Mouse (Mus musculus) intestine, embryonic 16.5 days (tissue): ENCODE measurements around the gene Inhbb. TPM values are rescaled to one million over a fixed set of nuclear protein-coding genes. Genes with fewer than 3 reads are reported as not detected.
A peak's percentile ranks its signal among the peaks of the same experiment; 100 is the strongest.

Experiments used
- ATAC-seq: fragments of 200-750 bp; cut with Nextera tagmentation; 2 replicates; pipeline ENCODE4 v1.8.0; 2017; ENCODE audit warnings: moderate TSS enrichment, moderate library complexity
- H3K27ac ChIP-seq: fragments of 300-500 bp; sonication (generic); 2 replicates; pipeline ENCODE4 v1.5.1; 2014; ENCODE audit warnings: mild to moderate bottlenecking, low read length
- H3K27me3 ChIP-seq: fragments of 300-500 bp; sonication (generic); replicated peaks from 2 replicates; pipeline ENCODE4 v1.6.1; 2014; ENCODE audit warnings: low read length, control low read depth, mixed read lengths; ENCODE audit not compliant: control insufficient read depth, insufficient read depth
- H3K36me3 ChIP-seq: fragments of 300-500 bp; sonication (generic); 2 replicates; pipeline ENCODE4 v1.6.1; 2014; ENCODE audit warnings: low read length, control low read depth; ENCODE audit not compliant: control insufficient read depth, insufficient read depth
- H3K4me1 ChIP-seq: fragments of 300-500 bp; sonication (generic); 2 replicates; pipeline ENCODE4 v1.6.1; 2014; ENCODE audit warnings: low read length, control low read depth, mixed read lengths; ENCODE audit not compliant: control insufficient read depth, insufficient read depth
- H3K4me2 ChIP-seq: fragments of 300-500 bp; sonication (generic); 2 replicates; pipeline ENCODE4 v1.6.1; 2014; ENCODE audit warnings: low read depth, low read length, control low read depth
- H3K4me3 ChIP-seq: fragments of 300-500 bp; sonication (generic); 2 replicates; pipeline ENCODE4 v1.5.1; 2014; ENCODE audit warnings: mild to moderate bottlenecking, low read length
- H3K9ac ChIP-seq: fragments of 300-500 bp; sonication (generic); 2 replicates; pipeline ENCODE4 v1.6.1; 2014; ENCODE audit warnings: low read depth, low read length
- H3K9me3 ChIP-seq: fragments of 300-500 bp; sonication (generic); 2 replicates; pipeline ENCODE4 v1.6.1; 2016; ENCODE audit warnings: low read length, control low read depth; ENCODE audit not compliant: control insufficient read depth
- WGBS: fragments of 180-500 bp; shearing (Covaris S2); extraction: QIAGEN DNeasy Blood & Tissue Kit; methylation state at CpG from one replicate; pipeline ENCODE4 v1.1.7; 2014; 5-methylcytosine and 5-hydroxymethylcytosine counted together
- polyA plus RNA-seq: library from polyadenylated mRNA; unstranded; fragments of >200 nt; fragmentation: Nextera tagmentation; extraction: Ambion mirVana; gene quantifications from 2 replicates; pipeline ENCODE4 v1.2.1, GENCODE M21; 2015

The Inhbb gene
- polyA plus RNA-seq, 1 experiment from 2014 or later = 0.16 TPM

DNA sequence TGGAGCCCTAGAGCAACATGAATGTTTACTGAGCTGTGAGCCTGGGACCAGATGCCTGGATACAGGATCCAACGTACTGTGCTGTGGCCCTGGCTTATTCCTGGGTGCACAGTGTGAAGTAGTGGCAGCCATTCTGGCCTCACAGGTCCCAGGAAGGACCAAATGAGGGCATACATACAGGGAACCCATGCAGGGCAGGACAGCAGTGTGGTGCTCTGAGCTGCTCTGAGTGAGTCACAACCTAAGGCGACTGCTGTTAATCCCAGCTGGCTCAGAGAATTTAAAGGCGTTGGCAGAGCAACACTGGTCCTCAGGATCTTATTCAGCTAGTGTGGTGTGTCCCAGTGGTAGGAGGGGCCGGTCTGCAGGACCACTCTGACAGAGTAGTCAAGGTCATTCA is 31.4 kb downstream of the Inhbb start:
- 60% methylated on average over 4 of the region's 4 CpGs for WGBS
- Histone ChIP-seq H3K36me3 (no peaks in the 10 kb centered on the region), H3K9me3 (no peaks in the 10 kb centered on the region), H3K4me2 (no peak overlapping the region), H3K27ac (no peak overlapping the region), H3K9ac (no peak overlapping the region), H3K4me1 (peaks cover 9% of the 10 kb centered on the region), H3K4me3 (no peak overlapping the region), H3K27me3 (0 out of 2 replicates have a peak, but pooled peaks cover 2% of the 10 kb centered on the region)
- ATAC-seq = no peak

DNA sequence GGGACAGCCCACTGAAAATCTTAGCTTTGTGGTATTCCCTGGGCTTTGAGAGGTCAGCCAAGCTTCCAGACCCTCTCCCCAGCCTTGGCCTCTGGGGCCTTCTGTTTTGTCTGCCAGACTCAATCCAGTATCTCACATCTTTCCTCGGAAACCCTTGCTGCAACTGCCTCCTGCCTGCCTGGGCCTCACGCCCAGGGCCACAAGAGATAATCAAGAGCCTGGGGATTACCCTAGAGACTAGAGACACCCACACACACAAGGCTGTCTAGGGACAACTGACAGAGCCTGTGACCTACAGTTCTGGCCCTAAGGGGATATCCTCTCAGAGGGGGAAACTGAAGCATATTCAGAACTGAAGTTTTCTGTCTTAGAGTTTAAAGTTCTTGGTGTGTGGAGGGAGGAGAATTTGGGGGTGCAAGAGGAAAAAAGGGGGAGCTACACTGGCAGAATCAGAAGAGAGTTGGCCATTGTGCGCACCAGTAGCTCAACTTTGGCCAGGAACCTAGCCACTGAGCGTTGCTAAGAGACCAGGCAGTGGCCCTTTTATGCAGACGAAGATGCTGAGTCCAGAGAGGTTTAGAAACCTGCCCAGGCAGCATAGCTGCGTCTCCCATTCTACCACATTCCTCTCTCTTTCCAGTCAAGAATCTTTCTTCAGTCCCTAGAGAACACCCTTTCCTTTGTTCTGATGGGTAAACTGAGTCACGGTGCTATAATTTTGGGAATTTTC is 32.1 kb downstream of the Inhbb start:
- Histone ChIP-seq H3K9ac (no peak overlapping the region), H3K4me2 (no peak overlapping the region), H3K9me3 (no peaks in the 10 kb centered on the region), H3K4me1 (peaks cover 9% of the 10 kb centered on the region), H3K27me3 (0 out of 2 replicates have a peak, but pooled peaks cover 2% of the 10 kb centered on the region), H3K36me3 (no peaks in the 10 kb centered on the region), H3K4me3 (no peak overlapping the region), H3K27ac (no peak overlapping the region)
- WGBS = 63% methylated on average over 7 of the region's 7 CpGs
- no peak for ATAC-seq

GRCm38 (mm10) chr1:119388664-119389396 is 33.2 kb downstream of the Inhbb start:
- no peak overlapping the region for H3K9ac ChIP-seq
- H3K4me3 ChIP-seq = no peak overlapping the region
- H3K27ac ChIP-seq = no peak overlapping the region
- 8% methylated on average over 19 of the region's 19 CpGs for WGBS
- 0 out of 2 replicates have a peak, but pooled peaks cover 2% of the 10 kb centered on the region for H3K27me3 ChIP-seq
- no peaks in the 10 kb centered on the region for H3K9me3 ChIP-seq
- 0 out of 2 replicates have a peak overlapping the region, but pooled peaks have one; percentile 6 for H3K4me2 ChIP-seq
- H3K4me1 ChIP-seq = peaks cover 9% of the 10 kb centered on the region
- no peaks in the 10 kb centered on the region for H3K36me3 ChIP-seq
- ATAC-seq = peak; percentile 21; the same call in 1 of the 2 replicates

- H3K36me3 ChIP-seq = no peaks in the 10 kb centered on the region
- no peak for ATAC-seq
- H3K4me3 ChIP-seq = no peak overlapping the region
- H3K9ac ChIP-seq = no peak overlapping the region
- WGBS = 65% methylated on average over 3 of the region's 3 CpGs
- no peak overlapping the region for H3K27ac ChIP-seq
- H3K9me3 ChIP-seq = no peaks in the 10 kb centered on the region
- no peaks in the 10 kb centered on the region for H3K27me3 ChIP-seq
- H3K4me1 ChIP-seq = peaks cover 7% of the 10 kb centered on the region
- no peak overlapping the region for H3K4me2 ChIP-seq
These were observed 35.7 kb downstream of the Inhbb start for GRCm38 (mm10) chr1:119386306-119386705.

- no peak for ATAC-seq
- Histone ChIP-seq H3K9me3 (no peaks in the 10 kb centered on the region), H3K27me3 (no peaks in the 10 kb centered on the region), H3K4me1 (peaks cover 2% of the 10 kb centered on the region), H3K27ac (no peak overlapping the region), H3K4me3 (no peak overlapping the region), H3K9ac (no peak overlapping the region), H3K4me2 (no peak overlapping the region), H3K36me3 (no peaks in the 10 kb centered on the region)
- WGBS = 69% methylated on average over 9 of the region's 10 CpGs
These were observed 38.1 kb downstream of the Inhbb start for GRCm38 (mm10) chr1:119383916-119384315.

DNA sequence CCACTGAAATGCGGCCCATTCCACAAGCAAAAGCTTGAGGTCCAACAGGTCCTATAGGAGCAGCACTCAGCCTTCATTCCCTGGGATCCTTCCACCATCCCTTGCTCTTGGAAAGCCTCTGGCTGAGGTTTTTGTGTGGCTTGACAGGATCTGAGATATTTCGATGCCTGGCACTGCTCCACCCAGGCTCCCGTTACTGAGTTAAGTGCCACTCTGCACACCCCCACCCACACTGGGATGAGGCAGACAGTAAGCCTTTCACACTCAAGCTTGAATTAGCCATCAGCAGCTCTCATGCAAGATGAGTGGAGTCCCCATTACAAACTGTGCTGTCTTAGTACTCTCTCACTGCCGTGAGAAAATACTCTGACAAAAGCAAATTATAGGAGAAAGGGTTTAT is 41.4 kb downstream of the Inhbb start:
- Histone ChIP-seq H3K27me3 (no peaks in the 10 kb centered on the region), H3K36me3 (no peaks in the 10 kb centered on the region), H3K4me1 (no peaks in the 10 kb centered on the region), H3K27ac (no peak overlapping the region), H3K9me3 (no peaks in the 10 kb centered on the region), H3K4me2 (no peak overlapping the region), H3K9ac (no peak overlapping the region), H3K4me3 (no peak overlapping the region)
- no peak for ATAC-seq
- 85% methylated on average over 4 of the region's 4 CpGs for WGBS

DNA sequence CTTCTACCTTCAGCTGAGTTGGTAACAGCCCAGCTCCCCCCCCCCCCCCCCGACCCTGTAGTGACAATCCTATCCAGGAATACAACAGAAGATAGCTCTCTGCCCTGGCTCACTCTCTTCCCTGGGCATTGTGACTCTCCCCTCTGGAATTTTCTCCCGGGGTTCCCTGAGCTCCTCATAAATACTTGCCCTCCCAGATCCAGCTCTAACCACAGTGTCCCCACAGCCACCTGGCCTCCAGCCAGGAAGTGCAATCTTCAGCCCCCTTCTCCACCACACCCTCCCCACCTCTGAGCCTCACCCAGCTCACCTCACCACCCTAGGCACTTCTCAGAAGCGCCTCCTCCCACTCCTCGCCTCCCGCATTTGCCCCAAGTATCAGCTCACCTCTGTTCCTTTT is 46.7 kb downstream of the Inhbb start:
- ATAC-seq = no peak
- no peak overlapping the region for H3K4me2 ChIP-seq

GRCm38 (mm10) chr1:119367546-119367945 is 54.5 kb downstream of the Inhbb start:
- WGBS = 80% methylated on average over 12 of the region's 12 CpGs
- H3K9ac ChIP-seq = no peak overlapping the region
- no peak for ATAC-seq
- no peak overlapping the region for H3K4me2 ChIP-seq
- no peaks in the 10 kb centered on the region for H3K27me3 ChIP-seq
- no peaks in the 10 kb centered on the region for H3K36me3 ChIP-seq
- no peak overlapping the region for H3K27ac ChIP-seq
- H3K9me3 ChIP-seq = no peaks in the 10 kb centered on the region
- no peaks in the 10 kb centered on the region for H3K4me1 ChIP-seq
- no peak overlapping the region for H3K4me3 ChIP-seq

More for the DNA sequence above, 46.7 kb downstream of the Inhbb start:
- no peaks in the 10 kb centered on the region for H3K36me3 ChIP-seq
- no peak overlapping the region for H3K9ac ChIP-seq
- WGBS = 61% methylated on average over 4 of the region's 5 CpGs
- no peaks in the 10 kb centered on the region for H3K9me3 ChIP-seq
- H3K27me3 ChIP-seq = no peaks in the 10 kb centered on the region
- H3K27ac ChIP-seq = no peak overlapping the region
- no peak overlapping the region for H3K4me3 ChIP-seq
- no peaks in the 10 kb centered on the region for H3K4me1 ChIP-seq

- H3K4me1 ChIP-seq = no peaks in the 10 kb centered on the region
- no peak overlapping the region for H3K9ac ChIP-seq
- ATAC-seq = no peak
- peaks cover 4% of the 10 kb centered on the region; the same call in 1 of the 2 replicates for H3K9me3 ChIP-seq
- no peaks in the 10 kb centered on the region for H3K27me3 ChIP-seq
- H3K4me3 ChIP-seq = no peak overlapping the region
- no peaks in the 10 kb centered on the region for H3K36me3 ChIP-seq
- H3K4me2 ChIP-seq = no peak overlapping the region
- WGBS = 66% methylated on average over 6 of the region's 6 CpGs
- no peak overlapping the region for H3K27ac ChIP-seq
These were observed 55.7 kb downstream of the Inhbb start for GRCm38 (mm10) chr1:119366315-119366714.
